Mouse (Mus musculus): ENCODE results near the gene 4933411K16Rik.
A peak's percentile ranks its signal among the peaks of the same experiment; 100 is the strongest.

Gene 4933411K16Rik

DNA sequence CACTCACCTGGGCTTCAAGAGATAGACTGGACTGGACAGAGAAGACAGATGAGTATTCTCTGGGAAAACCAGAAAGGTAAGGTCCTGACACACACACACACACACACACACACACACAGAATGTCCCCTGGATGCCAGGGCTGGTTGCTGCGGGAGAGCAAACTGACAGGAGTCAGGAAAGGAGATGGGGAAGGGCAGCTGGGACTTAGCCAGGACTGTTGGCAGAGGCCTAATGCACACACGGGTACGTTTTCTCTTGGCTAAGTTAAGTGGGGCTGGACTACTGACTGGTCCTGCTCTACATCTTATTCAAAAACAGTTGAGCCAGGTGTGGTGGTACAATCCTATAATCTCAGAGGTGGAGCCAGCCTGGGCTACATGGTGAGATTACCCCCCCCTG, 15.7 kb upstream of the 4933411K16Rik start:
- no peak for DNase-seq

GRCm38 (mm10) chr19:42037167-42037702, 14.8 kb upstream of the 4933411K16Rik start:
- DNase-seq = no peak

GRCm38 (mm10) chr19:42038310-42038709, 13.7 kb upstream of the 4933411K16Rik start:
- DNase-seq = no peak

DNA sequence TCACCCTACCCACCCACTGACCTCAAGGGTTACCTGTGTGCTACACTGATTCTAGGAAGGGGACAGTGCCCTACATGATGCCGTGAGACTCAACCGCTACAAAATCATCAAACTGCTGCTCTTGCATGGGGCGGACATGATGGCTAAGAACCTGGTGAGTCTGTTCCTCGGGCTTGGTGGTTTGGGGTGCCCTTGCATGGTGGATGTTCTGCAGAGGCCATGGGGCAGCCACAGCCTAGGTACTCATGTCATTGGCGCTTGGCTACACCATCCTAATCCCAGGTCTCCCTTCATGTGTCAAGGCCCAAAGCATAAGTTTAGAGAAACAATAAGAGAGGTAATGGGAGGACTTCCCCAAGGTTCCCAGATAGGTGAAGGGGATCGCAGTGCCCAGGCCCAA, 8.1 kb upstream of the 4933411K16Rik start:
- DNase-seq = no peak

DNA sequence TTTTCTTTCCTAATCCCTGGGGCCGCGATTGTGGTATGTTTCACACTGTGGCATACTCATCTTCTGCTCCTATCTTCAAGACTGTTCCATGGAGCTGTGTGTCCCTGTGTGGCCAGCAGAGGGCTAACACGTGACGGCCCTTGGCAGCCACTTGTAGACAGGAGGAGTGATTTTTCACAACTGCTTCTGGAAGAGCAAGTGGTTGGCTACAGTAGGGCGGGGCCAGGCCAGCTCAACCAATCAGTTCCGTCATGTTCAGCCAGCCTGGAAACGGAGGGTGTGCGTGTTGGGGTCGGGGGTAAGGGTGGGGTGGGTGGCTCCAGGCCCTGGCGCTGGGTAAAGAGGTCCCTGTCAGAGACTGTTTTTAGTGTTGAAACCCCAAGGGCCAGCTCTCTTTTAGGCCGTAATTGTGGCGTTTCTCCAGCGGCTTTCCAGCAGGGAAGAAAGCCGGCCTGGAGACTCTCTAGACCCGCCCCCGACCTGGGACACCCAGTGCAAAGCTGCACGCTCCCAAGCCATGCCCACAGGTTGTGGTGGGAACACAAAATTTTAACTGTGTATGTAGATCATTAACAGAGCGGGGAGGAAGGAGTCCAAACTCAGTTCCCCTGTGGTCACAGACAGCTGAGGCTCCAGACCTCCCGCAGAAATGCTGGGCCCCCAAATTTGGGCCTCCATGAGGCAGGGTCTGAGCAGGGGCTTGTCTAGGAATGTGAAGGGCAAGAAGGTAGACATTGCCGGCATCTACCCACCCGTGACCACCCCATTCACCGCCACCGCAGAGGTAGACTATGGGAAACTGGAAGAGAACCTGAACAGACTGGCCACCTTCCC, 6.6 kb upstream of the 4933411K16Rik start, which contains the start of gene Hoga1:
Hoga1 (plus strand) TSS at position 342 of the 834 bp plus-strand sequence.
- DNase-seq = peak; percentile 63

DNA sequence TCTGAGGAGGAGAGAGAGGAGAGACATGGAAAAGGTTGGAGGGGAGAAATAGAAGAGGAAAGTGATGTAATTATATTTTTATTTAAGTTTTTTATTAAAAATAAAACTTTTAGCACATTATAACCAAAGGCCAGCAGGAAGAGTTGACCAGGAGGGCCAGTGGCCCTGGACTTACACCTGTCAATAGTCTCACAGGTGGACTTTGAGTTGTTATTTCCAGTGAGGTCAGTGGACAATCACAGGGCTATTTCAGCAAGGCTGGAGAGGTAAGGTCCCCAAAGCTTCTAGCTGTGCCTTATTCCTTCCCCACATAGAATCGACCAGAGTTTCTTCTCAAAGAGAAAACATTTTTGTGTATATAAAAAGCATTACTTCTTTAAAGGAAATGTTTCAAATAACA, 1.8 kb upstream of the 4933411K16Rik start:
- no peak for DNase-seq

GRCm38 (mm10) chr19:42051351-42051750, 697 bp upstream of the 4933411K16Rik start:
- DNase-seq = no peak

DNA sequence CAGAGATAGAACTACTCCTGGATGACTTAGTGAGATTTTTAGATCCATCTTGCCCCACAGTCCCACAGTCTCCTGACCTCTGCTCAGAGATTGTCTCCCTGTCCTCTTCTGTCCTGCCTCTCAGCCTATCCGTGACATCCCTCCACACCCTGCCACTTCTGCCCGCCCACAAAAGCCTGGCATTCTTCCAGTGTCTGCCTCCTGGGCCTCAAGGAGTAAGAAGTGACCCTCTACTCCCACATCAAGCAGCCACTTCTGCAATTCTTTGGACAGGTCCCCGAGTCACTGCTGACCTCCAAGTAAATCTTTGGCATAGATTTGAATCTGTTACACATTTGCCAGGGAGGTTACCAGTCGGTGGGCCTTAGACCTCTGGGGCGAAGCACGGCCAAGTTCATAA, 2.2 kb downstream of the 4933411K16Rik start:
- DNase-seq = no peak

GRCm38 (mm10) chr19:42055881-42056280, 3.8 kb downstream of the 4933411K16Rik start:
- no peak for DNase-seq

DNA sequence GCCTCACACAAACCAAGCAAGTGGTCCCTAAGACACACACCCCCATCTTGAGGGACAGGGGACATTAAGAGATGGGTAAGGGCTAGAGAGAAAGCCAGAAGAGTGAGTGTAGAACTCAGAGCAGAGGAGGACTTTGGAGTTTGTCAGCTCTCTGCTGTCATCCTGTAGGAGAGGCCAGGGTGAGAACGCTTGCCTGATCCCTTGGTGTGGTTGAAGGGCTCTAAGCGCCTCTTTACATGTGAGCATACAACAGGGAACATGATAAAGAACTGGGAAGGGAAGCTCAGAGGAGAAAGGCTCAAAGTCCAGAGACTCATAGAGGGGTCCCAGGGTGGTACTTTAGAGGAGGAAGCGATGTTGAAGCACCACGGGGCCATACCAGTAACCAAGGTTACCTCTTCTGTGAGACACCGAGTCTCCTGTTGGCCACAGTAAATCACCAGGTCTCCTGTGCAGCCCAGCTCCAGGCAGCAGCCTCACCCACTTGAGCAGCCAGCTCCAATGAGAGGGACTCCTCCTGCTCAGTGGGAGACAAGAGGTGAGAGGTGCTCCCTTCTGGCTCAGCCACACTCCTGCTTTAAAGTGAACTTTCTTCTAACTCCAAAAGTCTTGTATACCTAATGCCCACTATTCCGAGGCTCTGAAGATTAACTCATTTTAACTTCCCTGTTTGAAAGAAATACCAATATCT, 4.8 kb downstream of the 4933411K16Rik start:
- no peak for DNase-seq

GRCm38 (mm10) chr19:42058426-42058825, 6.4 kb downstream of the 4933411K16Rik start:
- DNase-seq = no peak

GRCm38 (mm10) chr19:42061443-42061842, 9.4 kb downstream of the 4933411K16Rik start:
- no peak for DNase-seq

DNA sequence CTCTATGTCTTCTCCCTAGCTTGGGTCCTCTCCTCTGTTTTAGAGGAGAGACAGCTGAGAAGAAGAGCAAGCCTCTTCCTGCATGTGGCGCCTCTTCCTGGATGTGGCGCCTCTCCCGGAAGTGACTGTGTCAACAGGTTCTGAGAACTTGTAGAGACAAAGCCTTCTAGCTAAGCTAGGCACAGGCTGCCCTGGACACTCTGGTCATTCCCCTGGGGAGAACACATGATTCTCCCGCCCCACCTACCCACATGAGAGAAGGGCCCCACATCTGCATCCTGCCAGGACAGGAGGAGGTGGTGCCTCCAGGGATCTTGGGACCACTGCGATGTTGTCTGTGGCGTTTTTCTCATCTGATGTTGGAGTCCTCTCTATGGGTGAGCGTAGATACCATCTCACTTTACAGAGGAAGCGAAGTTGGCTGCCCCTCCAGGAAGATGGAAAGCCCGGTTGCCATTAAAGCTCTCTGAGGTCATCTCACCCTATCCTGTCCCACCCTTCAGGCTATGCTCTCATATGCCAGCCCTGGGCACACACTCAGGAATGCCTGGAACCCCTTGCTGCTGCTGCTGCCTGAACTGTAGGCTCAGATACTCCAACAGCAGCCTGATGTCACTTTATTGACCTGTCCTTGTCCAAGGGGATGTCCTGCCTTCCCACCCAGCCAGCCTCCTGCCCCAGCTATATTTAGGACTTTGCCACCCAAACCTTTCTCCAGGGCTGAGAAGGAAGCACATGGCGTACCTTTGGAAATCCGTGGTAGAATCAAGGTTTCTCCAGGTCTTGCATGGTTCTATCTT, 16.6 kb downstream of the 4933411K16Rik start:
- no peak for DNase-seq

DNA sequence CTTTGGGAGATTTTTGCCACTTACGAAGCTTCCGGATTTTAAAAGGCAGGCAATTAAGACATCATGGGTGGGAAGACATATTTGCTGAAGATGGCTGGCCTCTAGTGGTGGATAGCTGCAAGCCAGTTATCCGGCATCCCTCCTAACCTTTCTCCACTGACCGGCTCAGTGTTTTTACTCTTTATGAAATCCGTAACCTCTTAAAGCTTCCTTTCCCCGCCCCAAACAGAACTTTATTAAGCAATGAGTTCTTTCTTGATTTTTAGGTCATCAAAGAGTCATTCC, 17.1 kb downstream of the 4933411K16Rik start:
- no peak for DNase-seq

- DNase-seq = no peak
Observed at GRCm38 (mm10) chr19:42071221-42071620, 19.2 kb downstream of the 4933411K16Rik start.

- DNase-seq = no peak
Observed at GRCm38 (mm10) chr19:42071886-42072608, 20.0 kb downstream of the 4933411K16Rik start.

DNA sequence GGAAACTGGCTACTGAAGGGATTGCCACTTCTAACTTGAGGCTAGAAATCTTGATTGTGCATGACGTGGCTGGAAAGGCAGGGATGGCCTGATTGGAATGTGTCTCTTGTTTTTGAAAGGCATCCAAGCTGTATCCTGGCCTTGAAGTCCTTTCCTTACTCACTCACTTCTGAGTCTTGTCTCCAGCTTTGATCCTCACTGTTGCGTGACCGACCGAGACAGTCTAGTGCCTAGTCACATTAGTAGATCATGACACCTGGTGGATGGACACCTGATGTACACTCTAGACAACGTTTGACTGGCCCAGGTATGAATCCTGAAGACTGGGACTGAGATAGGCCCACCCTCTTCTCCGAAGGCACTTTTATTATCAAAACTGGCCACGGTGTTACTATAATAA, 20.8 kb downstream of the 4933411K16Rik start:
- DNase-seq = no peak

GRCm38 (mm10) chr19:42075051-42075450, 23.0 kb downstream of the 4933411K16Rik start:
- DNase-seq = no peak

DNA sequence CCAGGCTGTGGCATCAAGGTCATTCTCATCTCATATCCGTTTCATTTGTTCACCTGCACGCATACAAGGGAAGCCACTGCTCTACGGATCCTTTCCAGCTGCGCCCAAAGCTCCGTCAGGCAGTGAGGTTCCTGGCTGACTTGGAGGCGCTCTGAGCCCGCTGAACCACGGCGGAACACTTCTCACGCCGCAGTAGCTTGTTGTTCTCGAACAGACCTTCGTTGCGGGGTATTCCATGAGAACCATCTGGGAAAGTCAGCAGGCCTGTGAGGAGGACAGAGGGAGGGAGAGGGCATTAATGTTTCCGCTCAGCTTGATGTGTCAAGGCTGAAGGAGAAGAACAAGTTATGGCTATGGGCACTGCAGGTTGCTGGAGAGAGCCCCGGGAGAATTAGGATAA, 23.9 kb downstream of the 4933411K16Rik start:
- DNase-seq = no peak

GRCm38 (mm10) chr19:42078566-42078965, 26.5 kb downstream of the 4933411K16Rik start:
- DNase-seq = no peak

DNA sequence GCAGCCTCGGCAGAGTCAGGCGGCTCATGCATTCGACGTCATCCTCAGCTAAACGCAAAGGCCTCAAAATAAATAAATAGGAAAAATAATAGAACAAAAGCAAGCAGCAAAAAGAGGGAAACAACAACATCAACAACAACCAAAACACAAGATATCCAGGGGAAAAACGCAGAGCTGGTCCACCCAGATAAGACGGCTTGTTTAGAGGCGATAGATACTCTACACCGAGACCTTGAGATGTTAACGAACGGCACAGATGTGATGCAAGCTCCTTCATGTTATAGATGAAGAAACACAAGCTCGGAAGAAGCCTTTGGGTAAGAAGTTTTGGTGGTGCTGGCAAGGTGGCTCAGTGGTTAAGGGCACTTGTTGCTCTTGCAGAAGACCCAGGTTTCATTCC, 27.0 kb downstream of the 4933411K16Rik start:
- DNase-seq = no peak

GRCm38 (mm10) chr19:42079950-42080349, 27.9 kb downstream of the 4933411K16Rik start:
- DNase-seq = no peak

- DNase-seq = no peak
Observed at GRCm38 (mm10) chr19:42080469-42080868, 28.4 kb downstream of the 4933411K16Rik start.
